Mouse (Mus musculus): Measurements from ENCODE around the gene Caprin2. TPM values are rescaled to one million over a fixed set of nuclear protein-coding genes. Genes with fewer than 3 reads are reported as not detected.
A peak's percentile ranks its signal among the peaks of the same experiment; 100 is the strongest.
"Not testable (repeated sequence)": the region's sequence is repeated elsewhere in the genome, so short reads cannot be mapped to it uniquely, and the experiment has no call there.

The Caprin2 gene
- total RNA-seq (2021) = 10 to 100 TPM in 1 of 2 experiments, 1 to 10 TPM in 1; 9.7 to 11.1 TPM

DNA sequence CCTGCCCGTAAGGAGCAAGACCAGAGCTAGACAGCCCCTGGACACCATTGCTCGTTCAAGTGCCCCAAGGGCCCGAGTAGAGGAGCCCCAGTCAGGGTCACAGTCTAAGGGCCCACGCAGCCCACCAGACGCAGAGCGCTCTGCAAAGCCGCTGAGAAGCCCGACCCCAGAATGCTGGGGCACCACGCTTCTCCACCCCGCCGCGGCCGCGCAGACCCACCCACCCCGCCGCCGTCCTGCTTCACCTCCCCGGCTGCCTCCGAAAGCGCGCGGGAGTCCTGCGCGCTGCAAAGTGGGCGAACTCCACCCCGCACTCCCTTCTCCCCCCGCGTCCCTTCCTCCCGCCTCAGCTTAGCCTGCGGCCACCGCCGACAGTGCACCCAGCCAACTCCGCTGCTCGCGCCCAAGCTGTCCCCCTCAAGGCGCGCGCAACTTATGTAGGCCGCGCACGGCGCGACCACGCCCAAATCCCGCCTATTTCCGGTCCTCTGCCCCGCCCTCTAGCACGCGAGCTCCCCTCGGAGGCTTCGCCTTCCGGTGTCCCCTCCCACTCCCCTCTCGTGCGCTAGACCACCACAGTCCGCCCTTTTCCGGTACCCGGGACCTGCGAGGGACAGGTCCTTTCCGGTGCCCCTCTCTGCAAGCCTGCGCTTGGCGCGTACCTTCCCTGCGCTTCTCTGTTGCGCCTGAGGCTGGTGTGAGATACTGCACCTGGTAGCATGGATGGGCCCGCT is at the start of gene Caprin2:
Gene Caprin2, minus strand, starts transcription at position 465 of the 734 bp plus-strand sequence.
- DNase-seq = peak; percentile 96

DNA sequence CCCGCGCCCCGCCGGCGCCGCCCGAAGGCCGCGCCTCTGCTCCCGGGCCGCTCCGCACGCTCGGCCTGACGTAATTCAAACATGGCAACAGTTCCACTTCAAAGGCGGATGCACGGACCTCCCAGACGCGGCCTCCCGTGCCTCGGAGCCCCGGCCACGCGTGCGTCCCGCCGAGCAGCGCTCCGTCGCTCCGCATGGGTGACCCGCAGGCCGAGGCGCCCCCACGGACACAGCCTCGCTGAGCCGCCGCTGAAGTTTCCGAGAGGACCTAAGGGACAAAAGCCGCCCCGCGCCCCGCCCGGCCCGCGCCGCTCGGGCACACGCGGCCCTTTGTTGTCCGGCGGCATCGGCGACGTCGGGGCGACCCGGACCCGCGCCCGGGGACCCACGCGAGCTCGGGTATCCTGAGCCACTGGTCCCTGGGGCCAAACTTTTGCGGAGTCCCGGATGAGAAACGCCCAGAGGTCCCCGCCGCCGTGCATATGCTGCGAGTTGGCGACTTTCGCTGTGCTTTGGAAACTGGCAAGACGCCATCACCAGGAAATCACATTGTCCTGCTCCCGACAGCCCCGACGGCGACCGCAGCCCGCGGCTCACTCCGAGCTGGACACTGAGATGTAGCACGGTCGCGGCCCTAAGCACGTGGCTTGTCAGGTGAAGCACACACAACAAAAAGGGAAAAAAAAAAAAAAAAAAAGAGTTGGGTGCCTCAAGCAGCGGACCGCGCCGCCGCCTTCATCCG is 48.9 kb upstream of the Caprin2 start:
- peak; percentile 79 for DNase-seq

DNA sequence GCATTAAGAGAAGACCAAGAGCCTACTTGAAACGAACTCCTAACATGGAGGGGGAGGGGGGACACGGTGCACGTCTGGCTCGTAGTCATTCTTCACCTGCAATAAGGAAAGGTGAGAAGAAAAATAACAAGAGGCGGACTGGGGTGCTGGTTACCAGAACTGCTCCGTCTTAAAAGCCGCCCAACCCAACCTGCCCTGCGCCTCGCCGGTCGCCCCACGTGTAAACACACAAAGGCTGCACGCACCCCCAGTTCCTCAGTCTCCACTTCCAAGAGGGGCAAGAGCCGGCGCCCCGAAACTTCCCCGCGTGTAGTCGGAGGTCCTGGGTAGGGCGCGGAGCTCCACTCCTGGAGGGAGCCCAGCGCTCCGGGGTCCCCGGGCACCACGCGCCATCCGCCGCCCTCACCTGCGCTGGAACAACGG is 48.3 kb upstream of the Caprin2 start:
- DNase-seq = no peak

DNA sequence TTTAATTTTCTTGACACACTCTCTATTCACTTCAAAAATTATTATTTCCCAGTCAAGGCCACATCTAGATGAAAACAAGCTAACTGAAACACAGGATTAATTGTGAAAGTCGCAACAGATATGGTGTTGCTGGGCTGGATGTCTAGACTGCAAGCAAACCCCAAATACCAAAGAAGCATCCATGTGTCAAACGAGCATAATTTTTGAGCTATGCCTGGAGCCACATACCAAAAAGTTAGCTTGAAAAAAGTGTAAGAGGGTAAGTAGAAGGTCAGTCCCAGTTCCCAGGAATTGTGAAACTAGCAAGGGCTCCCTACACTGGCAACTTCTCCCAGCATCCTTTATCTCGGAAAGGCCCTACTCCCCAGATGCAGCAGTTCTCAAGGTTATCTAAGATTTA is 47.7 kb upstream of the Caprin2 start:
- no peak for DNase-seq

DNA sequence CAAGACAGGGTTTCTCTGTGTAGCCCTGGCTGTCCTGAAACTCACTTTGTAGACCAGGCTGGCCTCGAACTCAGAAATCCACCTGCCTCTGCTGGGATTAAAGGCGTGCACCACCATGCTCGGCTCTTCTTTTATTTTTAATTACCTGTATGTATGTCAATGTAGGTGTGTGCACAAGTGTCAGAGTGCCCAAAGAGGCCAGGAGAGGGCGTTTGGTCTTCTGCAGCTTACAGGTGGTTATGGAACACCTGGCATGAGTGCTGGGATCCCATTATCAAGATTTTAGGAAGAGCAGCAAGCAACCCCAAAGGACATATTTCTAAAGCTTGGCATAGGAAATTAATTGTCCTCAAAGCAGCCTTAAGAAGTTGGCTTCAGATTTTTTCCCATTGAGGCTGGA is 46.4 kb upstream of the Caprin2 start:
- no peak for DNase-seq

DNA sequence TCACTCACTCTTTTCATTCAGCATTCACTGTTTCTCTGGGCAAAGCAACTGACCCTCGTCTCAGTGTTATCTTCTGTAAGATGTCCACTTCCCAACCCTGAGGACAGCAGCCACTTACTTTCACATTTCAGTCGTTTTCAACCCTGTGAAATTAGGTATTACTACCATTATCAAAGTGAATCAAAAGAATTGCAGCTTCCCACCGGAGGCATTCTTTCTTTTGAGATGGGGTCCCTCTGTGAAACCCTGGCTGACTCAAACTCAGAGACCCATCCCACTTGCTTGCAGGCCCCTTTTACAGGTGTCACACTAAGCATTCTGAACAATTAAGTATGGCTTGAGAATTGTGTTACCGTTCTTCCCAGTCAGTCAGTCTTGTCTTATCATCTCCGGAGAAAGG is 45.8 kb upstream of the Caprin2 start:
- no peak for DNase-seq

DNA sequence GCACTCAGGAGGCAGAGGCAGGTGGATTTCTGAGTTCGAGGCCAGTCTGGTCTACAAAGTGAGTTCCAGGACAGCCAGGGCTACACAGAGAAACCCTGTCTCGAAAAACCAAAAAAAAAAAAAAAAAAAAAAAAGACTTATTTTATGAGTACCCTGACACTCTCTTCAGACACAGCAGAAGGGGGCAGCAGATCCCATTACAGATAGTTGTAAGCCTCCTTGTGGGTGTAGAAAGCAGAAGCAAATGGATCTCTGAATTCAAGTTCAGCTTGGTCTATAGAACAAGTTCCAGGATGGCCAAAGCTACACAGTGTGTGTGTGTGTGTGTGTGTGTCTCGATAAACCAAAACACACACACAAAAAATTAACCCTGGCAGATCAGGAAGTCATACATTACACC is 44.3 kb upstream of the Caprin2 start:
- not testable (repeated sequence) for DNase-seq

DNA sequence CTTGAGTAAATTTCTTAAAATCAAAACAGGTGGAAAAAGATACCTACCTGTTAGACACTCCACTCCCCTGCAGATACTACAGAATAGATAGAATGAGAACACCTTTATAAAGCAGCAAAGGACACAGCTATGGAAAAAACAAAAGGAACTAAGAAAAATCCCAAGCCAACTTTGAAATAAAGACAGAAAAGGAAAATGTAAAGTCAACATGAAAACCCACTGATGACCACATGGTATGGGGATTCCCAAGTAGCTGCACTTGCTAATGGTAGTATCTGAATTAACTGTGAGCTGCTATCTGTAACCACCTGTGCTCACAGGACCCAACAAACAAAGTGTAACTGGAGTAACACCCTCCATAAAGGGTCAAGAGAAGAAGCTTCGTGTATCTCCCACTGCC is 41.7 kb upstream of the Caprin2 start:
- DNase-seq = no peak

DNA sequence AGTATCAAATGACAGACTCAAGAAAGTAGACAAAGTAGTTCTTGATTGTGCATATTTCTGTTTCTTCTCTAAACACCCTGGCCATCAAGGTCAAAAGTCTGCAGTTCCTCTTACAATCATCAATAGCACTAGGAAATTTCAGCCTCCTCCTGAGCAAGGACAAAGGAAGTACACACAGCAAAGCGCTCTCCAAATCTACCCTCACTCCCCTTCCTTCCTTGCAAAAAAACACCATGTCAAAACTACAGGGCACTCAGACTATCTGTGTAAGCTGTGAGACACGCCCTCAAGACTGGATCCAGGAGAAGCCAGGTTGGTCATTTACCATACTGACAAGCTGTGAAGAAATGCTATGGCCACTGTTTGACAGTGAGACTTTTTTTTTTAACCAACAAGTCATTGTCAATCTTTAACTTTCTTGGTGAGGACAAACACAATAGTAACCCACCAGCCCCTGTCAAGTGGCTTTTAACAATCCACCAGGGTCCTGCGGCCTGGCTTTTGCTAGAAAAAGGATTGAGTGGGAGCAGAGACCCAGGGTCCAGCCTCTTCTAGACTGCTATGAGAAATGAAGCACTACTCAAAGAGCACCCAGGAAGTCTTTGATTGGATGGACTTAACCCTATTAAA is 39.0 kb upstream of the Caprin2 start:
- DNase-seq = no peak

DNA sequence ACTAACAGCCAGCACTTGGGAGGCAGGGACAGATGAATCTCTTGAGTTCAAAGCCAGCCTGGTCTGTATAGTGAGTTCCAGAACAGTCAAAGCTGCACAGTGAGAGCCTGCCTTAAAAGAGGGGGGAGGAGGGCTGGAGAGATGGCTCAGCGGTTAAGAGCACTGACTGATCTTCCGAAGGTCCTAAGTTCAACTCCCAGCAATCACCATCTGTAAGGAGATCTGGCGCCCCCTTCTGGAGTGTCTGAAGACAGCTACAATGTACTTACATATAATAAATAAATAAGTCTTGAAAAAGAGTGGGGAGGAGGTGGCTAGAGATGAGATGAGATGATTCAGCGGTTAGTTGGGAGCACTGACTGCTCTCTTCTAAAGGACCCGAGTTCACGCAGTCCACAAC is 35.2 kb upstream of the Caprin2 start:
- DNase-seq = peak; percentile 15

DNA sequence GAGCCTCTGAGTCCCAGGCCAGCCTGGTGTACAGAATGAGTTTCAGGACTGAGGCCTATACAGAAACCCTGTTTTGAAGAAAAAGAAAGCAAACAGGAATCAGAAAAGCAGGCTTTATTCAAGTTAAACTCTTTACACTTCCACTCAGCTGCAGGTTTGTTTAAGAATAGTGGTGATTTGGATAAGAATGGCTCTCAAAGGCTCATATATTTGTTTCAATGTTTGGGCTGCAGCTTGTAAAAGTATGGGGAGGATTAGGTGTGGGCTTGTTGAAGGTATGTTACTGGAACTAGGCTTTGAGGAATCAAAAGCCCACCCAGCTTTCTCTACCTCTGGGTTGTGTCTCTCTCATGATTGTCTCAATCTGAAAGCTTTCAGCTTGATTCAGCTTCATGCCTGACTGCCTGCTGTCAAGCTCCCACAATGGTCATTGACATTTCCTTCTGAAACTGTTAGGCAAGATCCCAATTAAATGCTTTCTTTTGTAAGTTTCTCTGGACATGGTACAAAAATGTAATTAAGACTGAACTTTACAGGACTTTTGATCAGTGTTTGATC is 22.9 kb upstream of the Caprin2 start:
- no peak for DNase-seq

DNA sequence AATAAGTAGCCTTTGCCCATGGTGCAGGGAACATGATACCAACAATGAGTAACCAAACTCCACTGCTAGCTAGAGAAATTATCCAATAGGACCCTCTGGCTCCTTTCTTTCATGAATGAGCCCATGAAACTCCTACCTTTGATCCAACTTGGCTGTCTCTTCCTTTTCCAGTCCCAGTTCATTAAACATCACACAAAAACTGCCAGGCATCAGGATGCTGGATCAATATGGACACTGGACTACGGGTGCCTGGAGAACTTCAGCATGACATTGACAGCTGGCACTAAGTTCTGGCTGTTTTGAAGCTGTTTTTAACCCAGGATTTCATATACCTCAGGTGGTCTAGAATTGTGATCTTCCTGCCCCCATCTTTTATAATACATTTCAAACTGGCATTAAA is 21.6 kb upstream of the Caprin2 start:
- no peak for DNase-seq

DNA sequence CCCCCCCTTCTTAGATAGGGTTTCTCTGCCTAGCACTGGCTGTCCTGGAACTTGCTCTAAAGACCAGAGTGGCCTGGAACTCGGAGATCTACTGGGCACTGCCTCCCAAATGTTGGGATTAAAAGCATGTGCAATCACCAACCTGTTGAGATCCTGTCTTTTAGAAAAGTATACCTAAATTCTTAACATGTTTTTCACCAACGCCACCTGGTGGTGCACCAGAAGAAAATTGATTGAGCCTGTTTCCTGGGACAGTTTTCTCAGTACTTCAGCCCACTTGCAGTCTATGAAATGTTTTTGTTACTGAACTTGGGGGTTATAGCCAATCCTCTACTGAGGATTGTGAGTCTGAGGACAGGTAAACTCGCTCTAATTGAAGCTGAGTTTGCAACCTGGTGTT is 20.8 kb upstream of the Caprin2 start:
- peak; percentile 7 for DNase-seq

DNA sequence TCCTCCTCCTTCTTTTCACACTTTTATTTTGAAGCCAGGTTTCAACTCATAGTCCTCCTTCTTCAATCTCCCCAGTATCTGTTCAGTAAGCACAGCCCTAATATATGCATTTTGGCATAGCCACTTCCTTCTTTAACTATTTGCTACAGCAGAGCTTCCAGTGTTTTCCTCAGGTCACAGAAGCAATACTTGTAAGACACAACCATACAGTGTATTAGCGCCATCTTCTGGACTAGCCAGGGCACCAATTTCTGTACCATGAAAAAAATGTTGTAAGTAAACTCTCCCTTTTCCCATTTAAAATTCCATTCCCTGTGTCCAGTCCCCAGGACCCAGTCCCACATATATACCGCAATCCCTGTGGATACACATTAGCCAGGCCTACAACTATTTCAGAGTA is 17.9 kb upstream of the Caprin2 start:
- DNase-seq = peak; percentile 61

DNA sequence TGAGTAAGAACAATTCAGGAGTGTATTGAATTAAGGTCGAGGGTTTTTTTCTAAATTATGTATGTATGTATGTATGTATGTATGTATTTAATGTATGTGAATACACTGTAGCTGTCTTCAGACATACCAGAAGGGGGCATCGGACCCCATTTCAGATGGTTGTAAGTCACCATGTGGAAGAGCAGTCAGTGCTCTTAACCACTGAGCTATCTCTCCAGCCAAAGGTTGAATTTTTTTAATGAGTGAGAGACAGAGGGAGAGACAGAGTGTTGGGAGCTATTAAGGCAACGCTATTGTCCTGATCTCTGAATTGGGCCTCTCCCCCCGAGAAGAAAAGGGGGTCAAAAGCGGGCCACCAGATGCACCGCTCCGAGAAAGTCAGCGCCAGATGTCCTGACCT is 15.9 kb upstream of the Caprin2 start:
- not testable (repeated sequence) for DNase-seq

DNA sequence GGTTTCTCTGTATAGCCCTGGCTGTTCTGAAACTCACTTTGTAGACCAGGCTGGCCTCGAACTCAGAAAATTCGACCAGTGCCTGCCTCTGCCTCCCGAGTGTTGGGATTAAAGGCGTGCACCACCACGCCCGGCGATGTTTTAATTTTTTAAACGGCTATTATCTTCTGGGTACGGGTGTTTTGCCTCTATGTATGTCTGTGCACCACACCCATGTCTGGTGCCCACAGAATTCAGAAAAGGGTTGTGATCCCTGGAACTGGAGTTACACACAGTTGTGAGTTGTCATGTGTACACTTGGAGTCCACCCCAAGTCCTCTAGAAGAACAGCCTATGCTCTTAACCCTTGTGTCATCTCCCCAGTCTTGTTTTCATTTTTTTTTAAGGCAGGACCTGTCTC is 10.9 kb upstream of the Caprin2 start:
- no peak for DNase-seq

DNA sequence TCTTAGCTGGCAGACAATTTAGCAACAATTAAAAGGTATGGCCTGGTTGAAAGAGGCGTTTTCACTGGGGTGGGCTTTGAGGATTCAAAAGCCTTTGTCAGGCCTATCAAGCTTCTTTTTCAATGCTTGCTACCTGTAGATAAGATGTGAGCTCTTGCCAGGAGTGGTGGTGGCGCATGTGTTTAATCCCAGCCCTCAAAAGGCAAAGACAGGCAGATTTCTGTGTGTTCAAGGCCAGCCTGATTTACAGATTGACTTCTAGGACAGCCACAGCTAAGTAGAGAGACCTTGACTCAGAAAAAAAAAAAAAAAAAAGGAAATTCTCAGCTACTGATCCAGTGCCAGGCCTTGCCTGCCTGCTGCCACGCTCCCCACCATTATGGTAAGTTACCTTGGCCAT is 6.7 kb upstream of the Caprin2 start:
- DNase-seq = no peak

DNA sequence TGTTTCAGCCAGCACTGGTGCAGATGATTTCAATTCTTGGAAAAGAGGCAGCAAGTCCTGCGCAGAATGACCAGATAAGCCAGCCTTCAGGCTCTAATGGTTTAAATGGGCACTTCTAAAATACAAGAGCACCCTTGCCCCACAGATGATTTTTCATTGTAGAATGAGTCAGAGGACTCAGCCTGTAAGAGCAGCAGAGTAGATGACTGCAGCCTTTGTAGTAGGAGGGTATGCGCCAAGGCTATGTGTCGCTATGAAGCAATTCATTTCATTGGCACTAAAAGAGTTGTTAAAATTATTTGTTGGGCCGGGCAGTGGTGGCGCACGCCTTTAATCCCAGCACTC is 442 bp upstream of the Caprin2 start:
- DNase-seq = no peak

DNA sequence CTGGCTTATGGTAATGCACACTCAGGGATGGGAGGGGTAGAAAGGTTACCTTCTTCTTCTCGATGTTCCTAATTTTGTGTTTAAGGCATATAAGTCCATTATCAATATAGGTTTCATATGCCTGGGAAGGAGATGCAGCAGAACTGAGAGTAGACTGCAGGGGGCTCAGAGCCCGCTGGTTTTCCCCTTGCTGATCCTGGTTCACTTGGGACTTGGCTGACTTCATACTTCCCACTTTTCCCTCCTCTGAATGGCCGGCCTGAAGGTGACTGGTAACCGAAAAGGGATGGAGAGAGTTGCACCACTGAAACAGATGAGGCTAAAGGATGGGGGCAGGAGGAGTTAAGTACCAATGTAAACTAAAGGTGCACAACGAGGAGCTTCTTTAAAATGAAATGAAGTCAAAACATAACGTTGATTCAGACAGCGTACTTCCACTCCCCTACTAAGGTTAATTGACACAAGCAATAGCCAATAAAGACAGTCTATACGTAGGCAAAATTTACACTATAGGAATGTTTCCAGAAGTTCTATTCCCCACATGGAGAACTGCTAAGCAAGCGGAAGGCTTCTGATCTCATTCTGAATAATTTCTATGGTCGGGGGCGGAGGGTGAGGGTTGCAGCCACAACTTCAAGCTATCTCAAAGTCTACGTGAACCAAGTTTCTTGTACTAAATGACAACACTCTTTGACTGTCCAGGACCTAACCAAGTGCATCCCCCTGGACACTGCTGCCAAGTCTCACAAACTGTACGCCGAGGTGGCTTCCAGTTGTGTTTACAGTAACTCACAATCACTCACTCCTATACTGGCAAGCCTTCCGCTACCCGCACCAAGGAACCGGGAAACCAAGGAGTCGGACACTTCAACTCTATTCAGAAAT is 907 bp downstream of the Caprin2 start:
- peak; percentile 10 for DNase-seq

DNA sequence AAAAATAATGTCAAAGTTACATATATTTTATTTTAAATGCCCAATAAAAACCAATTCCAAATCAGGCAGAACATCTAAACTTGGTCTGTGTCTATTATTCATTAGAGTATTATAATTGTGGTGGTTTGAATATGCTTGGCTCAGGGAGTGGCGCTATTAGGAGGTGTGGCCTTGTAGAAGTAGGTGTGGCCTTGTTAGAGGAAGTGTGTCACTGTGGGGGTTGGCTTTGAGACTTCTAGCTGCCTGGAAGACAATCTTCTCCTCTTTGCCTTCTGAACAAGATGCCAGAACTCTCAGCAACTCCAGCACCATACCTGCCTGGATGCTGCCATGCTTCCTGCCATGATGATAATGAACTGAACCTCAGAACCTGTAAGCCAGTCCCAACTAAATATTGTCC is 22.1 kb downstream of the Caprin2 start:
- no peak for DNase-seq

DNA sequence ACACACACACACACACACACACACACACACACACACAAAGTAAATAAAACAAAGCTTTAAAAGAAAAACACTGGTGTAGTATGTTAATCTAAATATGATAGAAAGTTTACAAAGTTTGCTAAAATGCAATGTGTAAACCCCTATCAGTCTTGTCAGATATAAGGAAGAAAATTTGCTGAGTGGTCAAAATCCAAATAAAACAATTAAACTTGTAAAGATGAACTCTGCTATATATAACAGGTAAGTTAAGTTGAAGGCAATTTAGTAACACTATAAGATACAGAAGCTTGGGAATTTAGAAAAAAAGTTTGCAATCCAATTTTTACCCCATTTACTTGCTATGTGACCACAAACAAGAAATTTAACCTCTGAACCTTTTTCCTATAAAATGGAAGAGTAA is 50.4 kb downstream of the Caprin2 start:
- no peak for DNase-seq

DNA sequence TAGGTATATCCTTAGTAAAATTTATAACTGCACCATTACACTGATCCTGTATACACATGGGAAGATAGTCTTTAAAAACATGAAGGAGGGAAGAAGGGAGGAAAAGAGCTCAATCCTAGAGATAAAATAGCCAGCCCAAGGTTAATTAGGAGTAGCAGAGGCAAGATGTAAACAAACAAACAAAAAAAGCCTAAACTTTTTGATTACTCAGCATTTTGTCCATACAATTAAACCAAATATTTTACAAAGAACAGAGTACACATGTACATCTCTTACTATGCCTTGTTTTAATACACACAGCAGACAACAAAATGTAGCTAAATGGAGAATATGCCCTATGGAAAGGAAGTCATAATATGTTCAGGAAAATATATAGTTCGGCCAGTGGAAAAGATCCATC is 54.3 kb downstream of the Caprin2 start:
- no peak for DNase-seq

All from heart, postnatal 4 days (tissue).